Mouse (Mus musculus) embryo, embryonic 10 days (tissue): ENCODE measurements at regions not wholly inside any gene's neighbourhood (a gene's known extent, or its start where the extent isn't known, plus 50 kb on each side); places are given as distances from the start of the nearest gene placed in this dataset.

Source experiments
- DNase-seq: peaks from one replicate; pipeline ENCODE4 v3.0.0-alpha.2; 2015; ENCODE audit warnings: low spot score

- no peak for DNase-seq
These were observed 523.7 kb downstream of the Tbc1d22a start for GRCm38 (mm10) chr15:86737945-86738344.

DNA sequence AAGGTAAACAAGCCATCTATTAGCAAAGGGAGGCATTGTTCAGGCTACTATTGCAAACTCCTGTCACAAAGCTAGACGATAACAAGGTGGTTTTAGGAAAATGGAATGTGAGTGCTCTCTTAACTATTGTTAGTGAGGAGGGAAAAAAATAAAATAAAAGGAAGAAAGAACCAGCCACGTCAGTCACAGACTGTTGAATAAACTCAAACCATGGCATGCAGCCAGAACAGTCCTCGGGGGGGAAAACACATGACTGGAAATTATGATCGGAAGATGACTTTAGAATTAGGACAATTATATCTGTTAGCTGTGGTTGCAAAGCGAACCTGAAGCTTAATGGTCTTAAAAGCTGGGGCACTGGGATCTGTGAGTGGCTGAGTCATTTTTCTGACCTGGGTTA, 524.1 kb downstream of the Tbc1d22a start:
- DNase-seq: no peak

DNA sequence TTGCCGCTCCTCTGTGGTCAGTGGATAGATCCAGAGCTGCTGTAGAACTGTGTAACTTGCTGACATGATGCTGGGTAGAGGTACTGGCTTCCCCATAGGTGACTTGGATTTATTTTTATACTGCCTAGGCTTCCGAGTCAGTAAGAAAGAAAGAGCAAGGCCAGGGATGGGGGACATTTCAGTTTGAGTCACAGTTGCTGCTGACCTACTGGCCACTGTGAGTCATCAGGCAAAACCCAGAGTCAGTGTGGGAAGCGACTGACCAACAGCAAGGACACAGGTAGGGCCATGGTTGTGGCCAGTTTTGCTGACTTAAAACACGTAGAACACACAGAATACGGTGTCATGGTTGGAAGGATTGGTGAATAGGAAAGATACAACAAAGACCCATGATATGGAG, 524.5 kb downstream of the Tbc1d22a start:
- DNase-seq: no peak

- DNase-seq: no peak
These were observed 537.3 kb downstream of the Tbc1d22a start for GRCm38 (mm10) chr15:86751436-86752136.

GRCm38 (mm10) chr15:86763581-86764375, 549.5 kb downstream of the Tbc1d22a start:
- no peak for DNase-seq

DNA sequence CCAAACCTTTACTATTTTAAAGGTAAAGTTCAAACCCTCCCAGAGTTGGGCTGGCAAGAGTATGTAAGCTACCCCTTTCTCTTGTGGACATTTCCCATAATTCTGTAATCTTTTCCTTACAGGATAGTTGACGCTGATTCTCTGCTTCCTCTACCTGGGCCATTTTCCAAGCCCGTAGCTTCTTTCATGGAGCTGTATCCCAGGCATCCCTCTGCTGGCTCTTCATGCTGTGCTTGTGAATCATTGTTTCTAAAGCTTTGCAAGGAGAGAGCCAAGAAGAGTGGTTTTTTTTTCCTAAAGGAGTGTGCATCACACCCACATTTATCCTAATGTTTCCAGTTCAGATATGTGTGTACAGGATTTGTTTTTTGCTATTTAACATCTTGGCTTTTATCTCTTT, 553.4 kb downstream of the Tbc1d22a start:
- no peak for DNase-seq

DNA sequence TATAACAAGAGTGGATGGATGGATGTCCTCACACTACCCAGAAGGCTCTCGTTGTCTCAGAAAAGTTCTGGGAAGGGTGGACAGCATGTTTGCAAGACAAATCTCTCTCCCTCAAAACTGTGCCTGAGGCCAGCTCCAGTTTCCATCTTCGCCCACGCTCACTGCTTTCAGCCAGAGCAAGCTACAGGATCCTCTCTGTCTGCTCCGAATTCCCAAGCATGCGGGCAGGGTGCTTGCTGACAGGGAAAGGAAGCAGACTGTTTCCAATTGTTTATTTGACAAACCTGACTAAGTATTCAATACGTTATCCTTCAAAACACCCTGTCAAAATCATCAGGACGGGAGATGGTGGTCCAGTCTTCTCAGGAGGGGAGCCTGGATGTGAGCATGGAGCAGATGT, 558.8 kb downstream of the Tbc1d22a start:
- no peak for DNase-seq

GRCm38 (mm10) chr15:86777998-86778397, 563.7 kb downstream of the Tbc1d22a start:
- no peak for DNase-seq

GRCm38 (mm10) chr15:86781160-86781559, 566.9 kb downstream of the Tbc1d22a start:
- no peak for DNase-seq

- no peak for DNase-seq
These were observed 580.5 kb downstream of the Tbc1d22a start for GRCm38 (mm10) chr15:86794716-86795115.

DNA sequence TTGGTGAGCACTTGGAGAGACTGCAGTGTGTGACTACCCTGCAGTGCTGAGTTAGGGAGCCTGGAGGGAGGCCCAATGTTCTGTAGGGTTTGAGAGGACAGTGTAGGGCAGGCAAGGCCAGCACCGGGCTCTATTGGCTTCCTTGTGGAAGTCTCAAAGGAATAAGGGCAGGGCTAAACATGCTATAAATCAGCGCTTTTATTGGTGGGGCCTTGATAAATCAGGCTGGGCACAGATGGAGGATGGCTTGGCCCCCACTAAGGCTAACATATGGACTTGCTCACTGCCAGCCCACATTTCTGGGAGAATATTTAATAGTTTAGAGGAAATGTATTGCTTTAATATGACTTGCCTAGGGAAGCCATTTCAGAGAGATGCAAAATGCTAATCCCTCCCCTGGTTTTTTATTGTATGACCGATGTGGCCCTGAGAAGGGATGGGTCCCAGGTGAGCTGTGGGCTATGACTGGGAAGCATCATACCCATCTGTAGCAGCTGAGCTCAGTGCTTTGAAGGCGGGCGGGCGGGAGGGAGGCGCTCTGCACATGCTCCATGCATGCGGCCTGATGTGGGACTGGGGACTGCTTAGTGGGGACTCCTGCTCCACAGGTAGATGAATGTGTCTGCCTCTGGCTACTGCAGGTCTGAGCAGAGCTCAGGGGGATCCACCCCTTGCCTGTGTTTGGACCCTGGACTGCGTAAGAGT, 584.4 kb downstream of the Tbc1d22a start:
- DNase-seq: no peak

- no peak for DNase-seq
These were observed 593.2 kb downstream of the Tbc1d22a start for GRCm38 (mm10) chr15:86807296-86808080.

GRCm38 (mm10) chr15:86811821-86812220, 597.6 kb downstream of the Tbc1d22a start:
- no peak for DNase-seq

GRCm38 (mm10) chr15:86814808-86815421, 600.7 kb downstream of the Tbc1d22a start:
- no peak for DNase-seq

- no peak for DNase-seq
These were observed 621.7 kb downstream of the Tbc1d22a start for GRCm38 (mm10) chr15:86835996-86836395.

DNA sequence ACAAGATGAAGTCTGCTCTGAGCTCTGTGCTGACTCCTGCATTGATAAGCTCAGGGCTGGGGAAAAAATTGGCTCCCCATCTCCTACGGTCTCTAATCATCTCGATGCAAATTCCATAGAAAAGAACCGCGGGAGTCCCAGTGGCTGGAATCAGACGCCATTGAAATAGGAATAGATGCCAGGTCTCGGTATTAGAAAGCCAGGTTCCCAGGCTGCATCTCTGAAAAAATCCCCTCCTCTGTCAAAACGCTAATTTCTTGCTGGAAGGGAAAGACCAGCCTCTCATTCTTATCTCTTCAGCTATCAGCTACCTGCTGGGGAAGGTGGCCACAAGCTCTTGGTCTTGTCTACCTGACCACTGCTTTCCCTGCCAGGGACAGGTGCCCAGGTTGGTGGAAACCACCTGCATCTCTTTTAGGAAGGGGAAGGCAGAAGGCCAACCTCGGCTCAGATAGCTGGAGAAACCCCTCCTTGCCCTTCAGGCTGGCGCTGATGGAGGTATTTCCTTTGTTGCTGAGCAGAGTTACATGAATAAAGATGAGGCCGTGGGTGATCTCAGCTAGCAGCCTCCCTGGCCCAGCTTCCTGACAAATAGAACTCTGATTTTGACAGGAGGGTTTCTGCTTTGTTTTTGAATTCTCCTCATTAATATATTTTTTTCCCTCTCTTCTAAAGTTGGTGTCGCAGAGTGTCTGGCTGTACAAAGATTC, 638.1 kb downstream of the Tbc1d22a start:
- DNase-seq: no peak

GRCm38 (mm10) chr15:86858356-86858906, 644.2 kb downstream of the Tbc1d22a start:
- DNase-seq: no peak

- DNase-seq: peak; percentile 86
These were observed 661.6 kb downstream of the Tbc1d22a start for GRCm38 (mm10) chr15:86875721-86876309.

DNA sequence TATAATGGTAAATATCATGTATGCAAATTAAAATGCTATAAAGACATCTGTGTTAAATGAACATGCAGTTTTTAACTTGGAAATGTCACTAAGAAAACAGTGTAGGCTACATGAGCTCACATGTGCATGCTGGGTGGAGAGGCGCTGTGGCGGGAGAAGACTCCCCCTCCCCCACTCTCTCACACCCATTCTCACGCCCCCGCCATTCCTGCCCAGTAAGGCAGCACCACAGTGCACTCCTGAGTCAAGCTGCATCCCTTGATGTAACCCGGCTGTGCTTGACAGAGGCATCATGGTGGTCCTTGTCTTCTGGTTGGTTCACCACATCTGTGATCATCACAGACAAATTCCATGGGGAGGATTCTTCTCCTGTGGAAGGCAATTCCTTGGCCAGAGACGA, 647.1 kb upstream of the Fam19a5 start:
- DNase-seq: no peak

DNA sequence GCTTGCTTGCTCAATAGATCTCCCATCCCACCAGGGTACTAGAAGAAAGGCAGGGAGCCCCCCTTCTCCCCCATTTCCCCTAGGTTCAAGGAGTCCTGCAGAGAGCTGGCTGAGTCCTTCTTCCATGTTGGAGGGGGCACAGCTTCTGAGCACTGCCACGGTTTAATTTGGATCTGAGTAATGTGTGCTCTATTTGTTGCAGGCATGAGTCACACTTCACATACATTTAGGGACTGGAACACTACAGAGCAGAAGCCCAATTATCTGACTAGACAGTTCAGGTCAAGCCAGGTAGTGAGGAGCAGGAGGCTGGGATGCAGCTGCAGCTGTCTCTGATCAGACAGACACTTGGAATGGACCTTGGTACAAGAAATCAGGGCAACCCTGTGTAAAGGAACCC, 644.1 kb upstream of the Fam19a5 start:
- DNase-seq: no peak
